Mouse (Mus musculus) NIH3T3 (cell line): ENCODE data around the gene Mfsd6l.

Experiments
- DNase-seq: peaks from one replicate; pipeline ENCODE4 v3.0.0-alpha.2; 2012; ENCODE audit warnings: low read depth

Mfsd6l gene

GRCm38 (mm10) chr11:68553981-68554471, 2.0 kb upstream of the Mfsd6l start:
- DNase-seq = peak; percentile 61

DNA sequence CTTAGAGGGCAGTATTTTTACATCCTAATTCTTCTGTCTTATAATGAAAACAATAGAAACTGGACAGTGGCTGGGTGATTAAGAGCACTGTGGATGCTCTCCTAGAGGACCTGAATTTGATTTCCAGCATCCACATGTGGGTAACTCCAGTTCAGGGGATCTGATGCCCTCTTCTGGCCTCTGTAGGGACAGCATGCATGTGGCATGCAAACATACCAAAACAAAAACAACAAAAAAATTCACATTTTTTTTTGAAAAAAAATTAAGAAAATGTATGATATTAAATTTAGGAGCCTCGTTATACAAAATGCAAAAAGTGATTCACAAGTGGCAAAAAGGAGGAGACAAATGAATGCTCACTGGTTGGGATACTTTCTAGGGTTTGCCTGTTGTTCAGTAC, 3.6 kb downstream of the Mfsd6l start:
- DNase-seq = peak; percentile 60

DNA sequence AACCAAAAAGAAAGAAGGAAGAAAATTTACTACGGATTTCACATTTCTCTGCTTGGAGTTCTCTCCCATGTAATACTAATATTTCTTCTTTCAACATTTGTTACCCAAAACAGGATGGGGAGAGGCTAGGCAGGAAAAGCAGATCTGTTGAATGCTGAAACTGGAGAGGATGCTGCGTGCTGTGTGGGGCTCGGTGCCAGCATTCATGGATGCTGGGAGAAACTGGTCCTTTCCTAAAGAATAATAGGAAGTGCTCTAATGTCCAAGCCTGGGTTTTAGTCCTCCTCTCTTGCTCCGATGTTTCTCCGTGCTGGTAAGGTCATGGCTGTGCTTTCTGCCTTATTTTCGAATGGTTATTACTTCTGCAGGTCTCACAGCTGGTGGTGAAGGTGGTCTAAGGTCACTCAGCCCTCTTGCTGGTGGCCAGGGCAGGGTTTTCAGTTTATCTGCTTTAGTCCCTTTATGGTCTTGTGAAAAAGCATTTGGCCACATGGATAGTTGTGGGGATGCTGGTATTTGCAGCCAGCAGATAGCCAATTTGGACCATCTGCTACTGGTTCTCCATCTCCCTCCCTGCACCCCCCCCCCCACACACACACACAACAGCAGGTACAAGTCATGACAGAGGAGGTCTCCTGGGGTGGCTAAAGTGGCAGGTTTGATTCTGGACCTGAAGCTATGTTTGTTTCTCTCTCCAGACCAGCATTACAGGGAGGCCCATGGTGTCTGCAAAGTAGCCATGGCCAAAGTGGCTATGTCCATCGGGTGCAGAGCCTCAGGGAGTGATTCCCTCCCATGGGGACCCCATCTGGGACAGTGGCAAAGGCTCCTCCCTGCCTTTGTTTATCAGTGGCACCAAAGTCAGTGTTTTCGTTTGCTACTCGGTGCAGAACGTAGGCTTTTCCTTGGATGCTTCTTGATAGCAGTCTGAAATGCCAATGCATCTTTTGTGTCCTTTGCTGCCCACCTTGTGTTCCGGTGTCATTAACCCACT, 6.3 kb downstream of the Mfsd6l start:
- DNase-seq = peak; percentile 37

GRCm38 (mm10) chr11:68564356-68565031, 8.5 kb downstream of the Mfsd6l start:
- DNase-seq = no peak

GRCm38 (mm10) chr11:68565032-68565429, 9.0 kb downstream of the Mfsd6l start:
- no peak for DNase-seq

- peak; percentile 91 for DNase-seq
Observed at GRCm38 (mm10) chr11:68566447-68567059, 10.6 kb downstream of the Mfsd6l start.

GRCm38 (mm10) chr11:68570861-68571260, 14.9 kb downstream of the Mfsd6l start:
- DNase-seq = no peak

GRCm38 (mm10) chr11:68577076-68577475, 21.1 kb downstream of the Mfsd6l start:
- DNase-seq = peak; percentile 64

DNA sequence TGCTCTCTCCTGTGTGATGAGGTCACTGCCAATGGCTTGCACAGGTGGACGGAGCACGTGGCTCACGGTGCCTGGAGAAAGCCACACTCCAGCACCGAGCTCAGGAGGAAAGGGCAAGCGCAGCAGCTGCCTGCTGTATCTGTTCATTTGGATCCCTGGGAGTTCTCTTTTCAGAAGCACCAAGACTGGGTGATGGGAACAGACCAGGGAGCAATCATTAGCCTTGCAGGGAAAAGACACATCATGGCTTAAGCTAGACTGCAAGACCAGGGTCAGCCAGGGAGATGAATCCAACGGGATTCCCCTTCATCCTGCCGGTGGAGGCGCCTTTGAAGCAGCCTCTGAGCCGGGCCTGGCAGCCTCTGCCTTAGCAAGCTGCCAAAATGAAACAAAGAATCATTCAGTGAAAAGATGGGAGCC, 23.5 kb downstream of the Mfsd6l start:
- peak; percentile 76 for DNase-seq

GRCm38 (mm10) chr11:68580566-68580965, 24.6 kb downstream of the Mfsd6l start:
- DNase-seq = no peak

- no peak for DNase-seq
Observed at GRCm38 (mm10) chr11:68583225-68583624, 27.2 kb downstream of the Mfsd6l start.

DNA sequence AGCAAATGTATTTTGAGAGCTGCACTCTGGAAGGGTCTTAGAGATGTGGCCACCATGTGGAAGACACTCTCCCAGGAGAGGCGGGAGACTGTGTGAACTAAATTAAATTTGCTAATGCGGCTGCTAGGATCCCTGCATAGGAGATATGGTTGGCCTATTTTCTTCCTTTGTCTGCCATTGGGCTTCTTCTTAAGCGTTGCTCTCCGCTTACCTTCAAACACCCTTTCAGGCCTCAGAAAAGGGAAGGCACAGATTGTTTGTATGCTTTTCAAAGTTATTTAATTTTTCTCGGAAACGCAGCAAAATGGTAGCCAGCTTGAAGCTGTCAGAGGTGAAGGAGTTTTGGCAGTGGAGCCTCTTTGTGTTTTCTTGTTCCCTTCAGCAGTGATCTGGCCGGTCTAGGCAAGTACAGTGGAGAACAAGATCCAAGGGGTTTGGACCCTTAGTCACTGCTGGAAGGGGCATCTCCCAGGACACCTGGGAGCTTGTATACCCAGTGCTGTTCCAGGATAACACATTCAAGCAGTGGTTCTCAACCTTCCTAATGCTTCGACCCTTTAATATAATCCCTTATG, 28.0 kb downstream of the Mfsd6l start:
- no peak for DNase-seq

GRCm38 (mm10) chr11:68585890-68586289, 29.9 kb downstream of the Mfsd6l start:
- peak; percentile 39 for DNase-seq

DNA sequence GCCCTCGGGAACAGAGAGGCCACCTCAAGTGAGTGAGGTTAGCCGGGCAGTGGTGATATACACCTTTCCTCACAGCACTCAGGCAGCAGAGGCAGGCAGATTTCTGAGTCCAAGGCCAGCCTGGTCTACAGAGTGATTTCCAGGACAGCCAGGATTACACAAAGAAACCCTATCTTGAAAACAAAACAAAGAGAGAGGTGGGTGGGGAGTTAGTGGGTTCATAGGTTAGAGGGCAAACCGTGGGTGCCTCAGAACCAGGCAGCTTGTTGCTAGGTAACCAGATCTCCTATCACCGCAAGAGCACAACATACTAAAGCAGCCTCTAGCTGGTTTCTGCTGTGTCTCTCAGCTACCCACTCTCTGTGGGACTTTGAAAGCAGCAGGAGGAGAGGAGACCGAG, 30.7 kb downstream of the Mfsd6l start, which contains the start of gene Ccdc42:
TSS of gene Ccdc42 (plus strand) at position 301 of the 400 bp plus-strand sequence.
- DNase-seq = no peak

GRCm38 (mm10) chr11:68589055-68589809, 33.2 kb downstream of the Mfsd6l start:
- DNase-seq = peak; percentile 94

DNA sequence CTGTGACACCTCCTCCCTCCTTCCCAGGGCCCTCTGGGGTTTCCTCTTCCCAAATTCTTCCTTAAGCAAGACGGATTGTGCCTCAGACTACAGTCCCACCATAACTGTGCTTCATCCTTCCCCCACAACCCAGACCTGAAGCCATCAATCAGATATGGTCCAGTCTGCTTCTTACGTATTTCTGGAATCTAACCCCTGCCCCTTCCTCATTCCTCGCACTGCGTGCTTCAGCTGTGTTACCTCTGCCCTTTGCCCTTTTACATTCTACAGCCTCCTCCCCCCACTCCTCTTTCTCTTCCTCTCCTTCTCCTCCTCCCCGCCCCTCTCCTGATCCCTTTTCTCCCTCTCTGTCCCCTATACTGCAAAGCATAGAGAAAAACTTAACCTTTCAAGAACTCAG, 35.7 kb downstream of the Mfsd6l start:
- DNase-seq = no peak

- no peak for DNase-seq
Observed at GRCm38 (mm10) chr11:68593247-68593646, 37.3 kb downstream of the Mfsd6l start.

DNA sequence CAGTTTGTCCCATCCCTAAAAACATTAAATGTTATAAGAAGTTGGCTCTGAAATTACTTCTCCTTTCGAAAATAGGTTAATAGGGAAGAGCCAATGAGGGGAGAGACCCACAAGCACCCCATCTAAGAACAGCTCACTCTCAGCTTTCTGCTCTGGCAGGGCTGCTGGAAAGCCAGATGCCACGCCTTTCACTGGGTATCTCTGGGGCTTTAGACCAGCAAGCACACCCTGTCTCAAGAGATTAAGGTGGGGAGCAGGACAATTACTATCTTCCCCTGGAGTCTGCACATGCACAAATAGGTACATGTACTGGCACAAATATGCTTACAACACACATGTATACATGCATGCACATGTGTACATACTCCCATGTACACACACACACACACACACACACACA, 41.9 kb downstream of the Mfsd6l start:
- no peak for DNase-seq

- DNase-seq = peak; percentile 73
Observed at GRCm38 (mm10) chr11:68600551-68601021, 44.6 kb downstream of the Mfsd6l start.

DNA sequence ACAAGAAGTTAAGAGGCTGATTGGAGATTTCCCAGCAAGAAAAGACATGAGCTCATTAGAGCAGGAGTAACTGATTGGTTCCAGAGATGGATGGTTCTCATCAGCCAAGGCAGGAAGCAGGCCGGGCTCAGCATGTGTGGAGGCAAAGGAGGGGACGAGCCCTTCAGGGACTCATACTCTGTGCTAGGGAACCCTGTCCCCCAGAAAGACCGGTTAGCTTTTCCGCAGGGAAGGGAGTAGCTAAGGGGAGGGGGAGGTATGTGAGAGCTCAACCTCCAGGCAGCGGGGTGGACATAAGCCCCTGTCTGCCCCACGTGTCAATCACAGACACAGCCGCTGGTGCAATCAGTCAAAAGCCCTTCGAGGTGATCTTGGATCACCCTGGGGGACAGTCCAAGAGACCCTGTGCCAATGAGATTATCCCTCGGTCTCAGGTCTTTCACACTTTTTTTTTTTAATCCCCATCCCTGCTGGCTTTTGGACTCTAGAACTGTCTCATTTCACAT, 45.6 kb downstream of the Mfsd6l start:
- no peak for DNase-seq
